ENCODE assay signal across 16 mouse cellular contexts in the genomic region with DNA sequence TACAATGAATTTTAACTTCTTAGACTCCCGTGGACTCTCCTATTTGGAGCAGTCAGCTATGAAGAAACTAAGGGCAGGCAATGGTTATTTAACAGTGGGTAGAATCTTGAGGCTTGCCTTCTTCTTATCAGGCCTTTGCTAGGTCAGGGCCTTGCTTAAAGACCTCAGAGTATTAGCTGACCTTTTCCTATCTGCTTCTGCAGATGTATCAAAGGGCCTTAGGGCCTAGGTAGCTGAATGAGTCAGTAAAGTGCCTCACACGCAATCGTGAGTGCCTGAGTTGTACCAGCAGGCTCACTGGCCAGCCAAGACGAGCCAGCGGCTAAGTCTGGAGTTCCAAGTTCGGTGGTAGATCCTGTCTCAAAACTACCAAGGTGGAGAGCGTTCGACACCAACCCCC. TPM values are rescaled to one million over a fixed set of nuclear protein-coding genes. Genes with fewer than 3 reads are reported as not detected.
DNase-seq lines count a peak whose midpoint lies in the region; ATAC-seq and TF ChIP-seq lines count a peak whose summit lies in the region.
"Had no signal": no experiment of that assay in that cellular context is flagged by ENCODE, and none has a peak within 500 bp of the region (broad histone marks: within the 10 kb centered on the region; RNA-seq: fewer than 3 reads in every experiment).

No protein-coding gene starts in this region.

- WGBS in kidney, embryonic 16.5 days = 79% methylated on average over 8 of the region's 8 CpGs
- WGBS in liver, embryonic 13.5 days (ENCODE audit: insufficient replicate concordance) = 38% methylated on average over 8 of the region's 8 CpGs
- 76% methylated on average over 8 of the region's 8 CpGs for WGBS in stomach, postnatal 0 days

- intact Hi-C loops in left cerebral cortex, postnatal 4 days (cut with DNase I) = no loop called here

- H3K4me3 ChIP-seq in kidney, embryonic 16.5 days (ENCODE audit: low read length) = no peak overlapping the region
- H3K4me3 ChIP-seq in liver, embryonic 13.5 days (replicated peaks) = no peak overlapping the region
- no peak overlapping the region for H3K4me3 ChIP-seq in stomach, postnatal 0 days (ENCODE audit: low read depth, low read length)
- H3K4me3 ChIP-seq: erythroblast, embryonic 14.5 days; midbrain, embryonic 10.5 days; neural tube, embryonic 15.5 days had no signal

- H3K27ac ChIP-seq in kidney, embryonic 16.5 days (ENCODE audit: low read length) = 0 out of 2 replicates have a peak overlapping the region, but pooled peaks have one; percentile 8
- H3K27ac ChIP-seq in liver, embryonic 13.5 days = peak overlapping the region; percentile 50
- H3K27ac ChIP-seq in stomach, postnatal 0 days (replicated peaks) = peak overlapping the region; percentile 49
- H3K27ac ChIP-seq: midbrain, embryonic 10.5 days; neural tube, embryonic 15.5 days had no signal

- no peak for ATAC-seq in CD4-positive, CD25-positive, alpha-beta regulatory T cell, adult 4 months
- no peak for ATAC-seq in kidney, embryonic 16.5 days (ENCODE audit: low FRiP score, low TSS enrichment)
- ATAC-seq in liver, embryonic 13.5 days (ENCODE audit: low read depth) = peak; percentile 74
- ATAC-seq in stomach, postnatal 0 days (ENCODE audit: low FRiP score, low TSS enrichment) = peak; percentile 63; the same call in 1 of the 2 replicates
- ATAC-seq in activated CD4-positive, CD25-positive, alpha-beta regulatory T cell, adult 4 months = no peak

- no peak for TF ChIP-seq EP300 in stomach, postnatal 0 days (optimal IDR thresholded peaks at IDR 0.05)

- no peak for TF ChIP-seq CTCF in stomach, postnatal 0 days (IDR thresholded peaks at IDR 0.05; ENCODE audit: low read depth)

- DNase-seq in CD4-positive, CD25-positive, alpha-beta regulatory T cell, adult 2 months (ENCODE audit: low read depth, low spot score) = peak; percentile 10
- DNase-seq in kidney, adult 9 months = no peak
- no peak for DNase-seq in liver, embryonic 13.5 days
- no peak for DNase-seq in stomach, postnatal 0 days (ENCODE audit: low spot score)
- DNase-seq in left cerebral cortex, postnatal 4 days = no peak
- DNase-seq: cerebellum, adult 8-10 months; gastrocnemius, postnatal 14 days; heart, postnatal 14 days; spleen, adult 18-20 months; thymus, adult 2 months had no signal

- no peak overlapping the region for H3K4me2 ChIP-seq in kidney, embryonic 16.5 days (replicated peaks; ENCODE audit: low read depth, low read length)
- no peak overlapping the region for H3K4me2 ChIP-seq in liver, embryonic 13.5 days
- H3K4me2 ChIP-seq in stomach, postnatal 0 days (replicated peaks; ENCODE audit: low read depth) = no peak overlapping the region
- H3K4me2 ChIP-seq: neural tube, embryonic 15.5 days had no signal

- no peak overlapping the region for H3K9ac ChIP-seq in kidney, embryonic 16.5 days (replicated peaks; ENCODE audit: low read length)
- H3K9ac ChIP-seq in liver, embryonic 13.5 days = no peak overlapping the region
- H3K9ac ChIP-seq in stomach, postnatal 0 days (ENCODE audit: low read length) = no peak overlapping the region
- H3K9ac ChIP-seq: neural tube, embryonic 15.5 days had no signal

- H3K36me3 ChIP-seq in kidney, embryonic 16.5 days (ENCODE audit: insufficient read depth, low read length) = peaks cover 3% of the 10 kb centered on the region; the same call in 1 of the 2 replicates
- peaks cover 5% of the 10 kb centered on the region for H3K36me3 ChIP-seq in liver, embryonic 13.5 days
- H3K36me3 ChIP-seq in stomach, postnatal 0 days (ENCODE audit: control insufficient read depth, insufficient read depth, low read length) = no peaks in the 10 kb centered on the region
- H3K36me3 ChIP-seq: neural tube, embryonic 15.5 days had no signal

- peaks cover 3% of the 10 kb centered on the region; the same call in 1 of the 2 replicates for H3K9me3 ChIP-seq in kidney, embryonic 16.5 days (ENCODE audit: low read length)
- no peaks in the 10 kb centered on the region for H3K9me3 ChIP-seq in liver, embryonic 13.5 days (replicated peaks)
- no peaks in the 10 kb centered on the region for H3K9me3 ChIP-seq in stomach, postnatal 0 days (ENCODE audit: control insufficient read depth, low read length)
- H3K9me3 ChIP-seq: midbrain, embryonic 10.5 days; neural tube, embryonic 15.5 days had no signal

- H3K27me3 ChIP-seq in kidney, embryonic 16.5 days (ENCODE audit: insufficient read depth, low read length) = no peaks in the 10 kb centered on the region
- H3K27me3 ChIP-seq in liver, embryonic 13.5 days = no peaks in the 10 kb centered on the region
- H3K27me3 ChIP-seq in stomach, postnatal 0 days (ENCODE audit: control insufficient read depth, insufficient read depth, low read length) = no peaks in the 10 kb centered on the region
- H3K27me3 ChIP-seq: neural tube, embryonic 15.5 days had no signal

- H3K4me1 ChIP-seq in kidney, embryonic 16.5 days (ENCODE audit: insufficient read depth, low read length) = peaks cover 20% of the 10 kb centered on the region
- H3K4me1 ChIP-seq in liver, embryonic 13.5 days (replicated peaks) = peaks cover 28% of the 10 kb centered on the region
- peaks cover 8% of the 10 kb centered on the region; the same call in 1 of the 2 replicates for H3K4me1 ChIP-seq in stomach, postnatal 0 days (replicated peaks; ENCODE audit: control insufficient read depth, insufficient read depth)

RNA-seq across cellular contexts. Expression of gene Elovl6, which starts 33.3 kb away (rescaled TPM):
- 10 to 100 TPM; 14.3 to 14.6 TPM for polyA plus RNA-seq in CD4-positive, CD25-positive, alpha-beta regulatory T cell, adult 4 months (2017; shearing (Covaris generic))
- polyA plus RNA-seq in kidney, embryonic 16.5 days (2015; fragmentation: Nextera tagmentation; extraction: Ambion mirVana) = 40.5 and 54.9 TPM in 2 replicates
- 10.4 and 12.3 TPM in 2 replicates for polyA plus RNA-seq in liver, embryonic 13.5 days (2015; fragmentation: Nextera tagmentation; extraction: Ambion mirVana)
- polyA plus RNA-seq in stomach, postnatal 0 days (2015; fragmentation: Nextera tagmentation; extraction: Ambion mirVana) = 32.9 and 34.2 TPM in 2 replicates
- polyA plus RNA-seq in activated CD4-positive, CD25-positive, alpha-beta regulatory T cell, adult 4 months (2017; shearing (Covaris generic)) = 10 to 100 TPM; 11.0 to 11.3 TPM
- total RNA-seq in left cerebral cortex, postnatal 4 days (2021) = 10 to 100 TPM; 51.5 to 60.3 TPM

Comparison
In these comparisons a context has a peak if more than half of its experiments do, and no peak if none do; other contexts are left out.
1. ATAC-seq: peak in liver, embryonic 13.5 days (single experiment) and stomach, postnatal 0 days (single experiment); none in CD4-positive, CD25-positive, alpha-beta regulatory T cell, adult 4 months (single experiment), kidney, embryonic 16.5 days (single experiment) and activated CD4-positive, CD25-positive, alpha-beta regulatory T cell, adult 4 months (single experiment).
2. Peak in every context shown above with its lines, with median percentiles within 50 percentile points of each other: H3K27ac ChIP-seq.